Mouse (Mus musculus): ENCODE data around the gene Dohh. TPM values are rescaled to one million over a fixed set of nuclear protein-coding genes. Genes with fewer than 3 reads are reported as not detected.
A peak's percentile ranks its signal among the peaks of the same experiment; 100 is the strongest.

The Dohh gene
- total RNA-seq, 2 experiments from 2014 or later, result 36.5 to 42.5 TPM

- intact Hi-C loops (cut with DNase I), result loop anchor here (1.0 kb wide), 1 partner anchor 11 kb away; no protein-coding TSS in a partner anchor
These were observed 30.5 kb downstream of the Dohh start for GRCm38 (mm10) chr10:81414682-81415081.

GRCm38 (mm10) chr10:81415146-81415545 lies 30.9 kb downstream of the Dohh start:
- no peak for DNase-seq
- intact Hi-C loops (cut with DNase I), result loop anchor here (1.0 kb wide), 1 partner anchor 10 kb away; no protein-coding TSS in a partner anchor

More at GRCm38 (mm10) chr10:81414682-81415081, 30.5 kb downstream of the Dohh start:
- peak in 1 of 2 experiments; percentile 64 for DNase-seq

DNA sequence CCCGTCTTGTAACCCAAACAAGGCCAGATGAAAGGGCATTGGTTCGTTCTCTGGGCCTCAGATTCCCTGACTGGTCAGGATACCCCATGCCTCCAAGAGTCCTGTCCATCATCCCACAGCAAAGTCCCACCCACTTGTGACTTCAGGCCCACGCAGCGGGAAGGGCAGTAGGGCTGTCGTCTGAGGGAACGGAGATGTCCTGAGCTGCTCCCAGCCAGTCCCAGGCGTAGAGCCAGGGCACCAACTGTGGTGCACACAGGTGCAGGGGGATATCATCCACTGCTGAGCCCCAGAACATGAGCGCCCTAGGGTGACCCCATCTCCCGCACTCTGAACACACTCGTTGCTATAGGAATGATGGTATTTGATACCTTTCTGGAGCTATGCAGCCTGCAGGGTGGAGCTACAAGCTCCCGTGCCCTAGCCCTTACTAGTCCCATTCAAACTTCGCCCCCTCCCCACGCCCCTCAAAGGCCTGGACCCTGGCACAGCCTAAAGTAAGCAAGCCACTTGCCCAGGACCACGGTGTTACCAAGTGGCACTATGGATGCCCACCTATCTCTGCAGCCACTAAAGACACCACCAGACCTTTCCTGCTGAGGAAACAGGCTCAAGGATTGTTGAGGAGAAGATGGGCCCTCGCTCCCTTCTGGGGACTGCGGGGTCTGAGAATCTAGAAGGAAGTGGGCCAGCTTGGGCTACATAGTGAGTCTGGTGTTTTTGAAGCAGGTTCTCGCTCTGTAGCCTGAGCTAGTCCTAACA lies 31.5 kb downstream of the Dohh start:
- DNase-seq, result peak in 1 of 2 experiments; percentile 77
- intact Hi-C loops (cut with DNase I), result loop anchor here (1.0 kb wide), 1 partner anchor 10 kb away; no protein-coding TSS in a partner anchor

- intact Hi-C loops (cut with DNase I), result no loop called here
These were observed 32.5 kb downstream of the Dohh start for GRCm38 (mm10) chr10:81416581-81417226.

GRCm38 (mm10) chr10:81417227-81418215 lies 33.3 kb downstream of the Dohh start:
- intact Hi-C loops (cut with DNase I), result no loop called here
- DNase-seq, result peak; percentile 6 to 20

More at GRCm38 (mm10) chr10:81416581-81417226, 32.5 kb downstream of the Dohh start:
- peak; percentile 87 to 89 for DNase-seq

GRCm38 (mm10) chr10:81418216-81419070 lies 34.2 kb downstream of the Dohh start:
- intact Hi-C loops (cut with DNase I), result no loop called here
- peak; percentile 4 to 13 for DNase-seq

- intact Hi-C loops (cut with DNase I), result no loop called here
These were observed 35.1 kb downstream of the Dohh start for GRCm38 (mm10) chr10:81419111-81419928.

GRCm38 (mm10) chr10:81420191-81420767 lies 36.1 kb downstream of the Dohh start:
- peak; percentile 6 to 25 for DNase-seq

More at GRCm38 (mm10) chr10:81419111-81419928, 35.1 kb downstream of the Dohh start:
- DNase-seq, result peak; percentile 3 to 13

GRCm38 (mm10) chr10:81421041-81421796 lies 37.0 kb downstream of the Dohh start:
- intact Hi-C loops (cut with DNase I), result no loop called here
- peak in 1 of 2 experiments; percentile 4 for DNase-seq

More at GRCm38 (mm10) chr10:81420191-81420767, 36.1 kb downstream of the Dohh start:
- intact Hi-C loops (cut with DNase I), result no loop called here

DNA sequence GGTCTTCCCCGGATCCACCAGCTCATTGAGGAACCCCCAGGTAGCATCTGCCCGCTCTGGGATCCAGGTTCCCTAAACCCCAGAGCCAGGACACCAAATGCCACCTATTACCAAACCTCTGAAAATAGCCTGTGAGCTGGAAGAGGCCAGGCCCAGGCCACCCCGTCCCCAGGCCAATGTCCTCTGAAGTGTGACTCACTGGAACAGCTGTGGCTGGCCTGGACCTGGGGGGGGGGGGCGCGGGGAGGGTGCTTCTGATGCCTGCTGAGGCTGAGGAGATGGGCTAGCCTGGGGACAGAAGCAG lies 37.5 kb downstream of the Dohh start:
- intact Hi-C loops (cut with DNase I), result no loop called here
- peak; percentile 45 to 48 for DNase-seq

DNA sequence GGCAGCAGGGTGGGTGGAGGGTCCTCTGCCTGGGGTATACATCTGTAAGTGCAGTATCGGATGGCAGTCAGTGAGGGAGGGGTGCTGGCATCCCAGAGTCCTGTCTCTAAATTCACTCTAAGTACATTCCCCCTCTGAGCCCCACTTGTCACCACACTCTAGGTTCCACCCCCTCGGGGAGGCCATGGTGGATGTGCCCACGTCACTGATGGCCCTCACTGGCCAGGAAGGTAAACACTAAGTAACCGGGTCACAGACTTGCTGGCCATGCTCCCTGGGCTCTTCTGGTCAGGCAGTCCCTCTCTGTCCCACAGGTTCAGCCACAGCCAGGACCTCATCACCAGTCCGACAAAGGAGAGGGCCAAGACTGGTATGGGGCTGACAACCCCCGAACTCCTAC lies 38.0 kb downstream of the Dohh start:
- DNase-seq, result peak; percentile 21 to 40
- intact Hi-C loops (cut with DNase I), result no loop called here

- no peak for DNase-seq
- intact Hi-C loops (cut with DNase I), result no loop called here
These were observed 38.5 kb downstream of the Dohh start for GRCm38 (mm10) chr10:81422661-81423217.

DNA sequence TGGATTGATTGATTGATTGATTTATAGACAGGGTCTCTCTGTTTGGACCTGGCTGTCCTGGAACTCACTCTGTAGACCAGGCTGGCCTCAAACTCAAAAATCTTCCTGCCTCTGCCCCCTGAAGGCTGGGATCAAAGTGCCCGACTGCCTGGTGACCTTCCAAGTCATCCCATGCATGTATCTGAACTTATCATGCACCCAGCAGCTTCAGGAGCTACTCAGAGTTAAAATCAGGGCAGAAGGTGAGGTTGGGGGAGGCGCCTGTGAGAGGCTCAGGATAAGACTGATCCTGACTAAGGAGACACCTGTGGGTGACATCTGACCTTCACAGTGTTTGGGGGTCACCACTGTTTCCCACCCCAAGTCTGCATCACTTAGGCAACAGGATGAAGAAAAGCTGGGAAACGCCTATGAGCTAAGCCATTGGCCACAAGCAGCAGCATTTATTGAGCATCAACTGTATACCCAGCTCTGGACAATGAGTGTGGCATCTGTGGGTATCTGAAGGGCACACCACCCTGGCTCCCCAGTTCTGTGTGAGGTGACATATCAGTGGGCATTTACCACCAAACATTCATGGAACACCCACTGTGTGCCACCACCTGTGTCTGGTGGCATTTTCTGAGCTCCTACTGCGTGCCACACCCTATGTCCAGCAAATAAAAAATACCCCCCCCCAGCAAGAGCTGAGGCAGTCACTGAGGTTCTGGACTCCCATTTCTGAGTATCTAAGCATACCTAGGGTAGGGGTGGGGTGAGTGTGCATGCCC lies 39.4 kb downstream of the Dohh start:
- DNase-seq, result peak in 1 of 2 experiments; percentile 4
- intact Hi-C loops (cut with DNase I), result no loop called here

DNA sequence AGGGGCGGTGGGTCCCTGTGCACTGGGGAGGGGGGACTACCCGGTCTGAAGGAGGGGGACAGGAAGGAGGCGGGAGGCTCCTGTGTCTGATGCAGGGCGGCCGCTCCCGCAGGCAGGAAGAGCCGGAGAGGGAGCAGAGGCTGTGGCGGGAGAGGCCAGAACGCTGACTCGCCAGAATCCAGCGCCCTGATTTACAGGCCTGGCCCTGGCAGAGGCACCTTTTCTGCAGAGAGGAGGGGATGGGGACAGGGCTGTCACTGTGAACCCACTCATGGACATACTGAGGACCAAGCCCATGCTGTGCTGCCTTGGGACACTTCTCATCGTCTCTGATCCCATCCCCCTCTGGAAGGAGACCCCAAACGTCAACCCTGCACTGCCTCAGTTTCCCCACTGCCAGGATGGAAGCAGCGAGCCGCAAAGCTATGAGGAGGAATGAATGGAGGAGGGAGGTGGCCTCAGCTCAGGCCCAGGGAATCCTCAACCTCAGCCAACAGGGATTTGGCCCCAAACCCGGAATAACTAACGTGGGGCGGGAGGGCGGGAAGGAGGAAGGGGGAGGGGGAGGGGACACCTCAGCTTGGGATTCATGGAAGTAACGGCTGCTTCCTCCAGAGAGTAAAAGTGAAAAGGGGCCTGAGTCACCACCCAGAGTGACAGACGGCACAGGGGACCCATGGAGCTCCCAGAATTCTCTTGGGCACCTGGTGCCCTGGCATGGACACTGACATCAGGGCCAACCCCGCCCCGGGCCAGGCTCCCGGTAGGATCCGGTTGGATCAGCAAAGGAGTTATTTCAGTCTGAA lies 40.2 kb downstream of the Dohh start:
- intact Hi-C loops (cut with DNase I), result loop anchor here (1.0 kb wide), 1 partner anchor 9 kb away; no protein-coding TSS in a partner anchor

GRCm38 (mm10) chr10:81425236-81425850 lies 41.1 kb downstream of the Dohh start:
- intact Hi-C loops (cut with DNase I), result loop anchor here (1.0 kb wide), 1 partner anchor 10 kb away; no protein-coding TSS in a partner anchor
- DNase-seq, result peak; percentile 51 to 72

More for the DNA sequence above, 40.2 kb downstream of the Dohh start:
- DNase-seq, result peak; percentile 78 to 79

All from gastrocnemius, postnatal 36 days (tissue).